Mouse (Mus musculus) thymus, adult 2 months (tissue): ENCODE results near the gene Clasp2. TPM values are rescaled to one million over a fixed set of nuclear protein-coding genes. Genes with fewer than 3 reads are reported as not detected.

Experiments
- DNase-seq: peaks from one replicate; pipeline ENCODE4 v3.0.0; 2021
- H3K27ac ChIP-seq: fragments of 200-500 bp; 2 replicates; pipeline ENCODE4 v1.5.1; 2012; ENCODE audit warnings: low read length, control low read depth; ENCODE audit not compliant: control insufficient read depth, insufficient read depth
- H3K27me3 ChIP-seq: fragments of 200-500 bp; 2 replicates; pipeline ENCODE4 v1.6.1; 2012; ENCODE audit warnings: mild to moderate bottlenecking, low read length, moderate library complexity, mixed read lengths; ENCODE audit not compliant: control insufficient read depth, insufficient read depth
- H3K36me3 ChIP-seq: fragments of 200-500 bp; 2 replicates; pipeline ENCODE4 v1.6.1; 2012; ENCODE audit warnings: mild to moderate bottlenecking, low read length, moderate library complexity; ENCODE audit not compliant: control insufficient read depth, insufficient read depth
- H3K4me1 ChIP-seq: fragments of 200-500 bp; replicated peaks from 2 replicates; pipeline ENCODE4 v1.6.1; 2012; ENCODE audit warnings: low read length; ENCODE audit not compliant: control insufficient read depth, insufficient read depth
- H3K4me3 ChIP-seq: fragments of 200-500 bp; 2 replicates; pipeline ENCODE4 v1.5.1; 2012; ENCODE audit warnings: mild to moderate bottlenecking, low read length, control low read depth, moderate library complexity; ENCODE audit not compliant: control insufficient read depth, insufficient read depth
- CTCF ChIP-seq: fragments of 200-500 bp; IDR thresholded peaks from 2 replicates; pipeline ENCODE4 v1.5.1; 2012; ENCODE audit warnings: mild to moderate bottlenecking, control low read depth, low read length, moderate library complexity, borderline replicate concordance; ENCODE audit not compliant: control insufficient read depth, poor library complexity, insufficient read depth; ENCODE audit errors: extremely low read depth
- POLR2A ChIP-seq: fragments of 200-500 bp; IDR thresholded peaks from 2 replicates; pipeline ENCODE4 v1.6.1; 2012; ENCODE audit warnings: mild to moderate bottlenecking, low read length, control low read depth, moderate library complexity; ENCODE audit not compliant: control insufficient read depth, poor library complexity, insufficient read depth; ENCODE audit errors: extremely low read depth
- WGBS: fragments of 180-500 bp; shearing (Covaris S2); methylation state at CpG from one replicate; pipeline ENCODE4 v1.1.7; 2018; 5-methylcytosine and 5-hydroxymethylcytosine counted together
- polyA plus RNA-seq: library from polyadenylated mRNA; depleted of rRNA; stranded (reverse); fragments of >200 nt; gene quantifications from 2 replicates; pipeline ENCODE4 v1.2.3, GENCODE M21; 2012

The Clasp2 gene
- polyA plus RNA-seq, 1 experiment, result 12.6 TPM

- 94% methylated on average over 7 of the region's 7 CpGs for WGBS
- H3K27me3 ChIP-seq, result no peaks in the 10 kb centered on the region
- no peak overlapping the region for H3K27ac ChIP-seq
- no peak overlapping the region for H3K4me3 ChIP-seq
- DNase-seq, result no peak
- H3K4me1 ChIP-seq, result no peaks in the 10 kb centered on the region
- no peaks in the 10 kb centered on the region for H3K36me3 ChIP-seq
- TF ChIP-seq CTCF (no peak), POLR2A (no peak)
Observed at GRCm38 (mm10) chr9:113833481-113833880, 92.2 kb downstream of the Clasp2 start.

DNA sequence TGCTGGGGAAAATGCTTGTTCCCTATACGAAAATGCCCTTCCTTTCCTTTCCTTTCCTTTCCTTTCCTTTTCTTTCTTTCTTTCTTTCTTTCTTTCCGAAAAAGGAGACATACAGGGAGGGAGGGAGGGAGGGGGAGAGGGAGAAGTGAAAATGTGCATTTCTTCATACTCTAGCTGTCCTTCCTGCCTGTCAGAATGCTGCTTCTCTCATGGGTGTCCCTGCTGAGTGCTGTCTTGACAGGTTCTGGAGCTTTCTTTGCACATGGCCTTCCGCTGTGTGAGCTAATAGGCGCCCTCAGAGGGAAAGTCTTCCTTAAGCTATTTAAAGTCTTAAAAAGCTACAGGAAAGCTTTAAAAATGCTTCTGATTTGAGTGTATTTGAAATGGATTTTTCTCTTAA is 95.7 kb downstream of the Clasp2 start:
- WGBS, result 86% methylated on average over 4 of the region's 4 CpGs
- Histone ChIP-seq H3K36me3 (no peaks in the 10 kb centered on the region), H3K4me1 (no peaks in the 10 kb centered on the region), H3K4me3 (no peak overlapping the region), H3K27ac (no peak overlapping the region), H3K27me3 (no peaks in the 10 kb centered on the region)
- no peak for TF ChIP-seq CTCF
- no peak for TF ChIP-seq POLR2A
- no peak for DNase-seq

GRCm38 (mm10) chr9:113837461-113837860 is 96.2 kb downstream of the Clasp2 start:
- TF ChIP-seq CTCF (no peak), POLR2A (no peak)

GRCm38 (mm10) chr9:113844029-113844428 is 102.8 kb downstream of the Clasp2 start:
- Histone ChIP-seq H3K27ac (no peak overlapping the region), H3K27me3 (no peaks in the 10 kb centered on the region), H3K4me3 (no peak overlapping the region), H3K4me1 (no peaks in the 10 kb centered on the region), H3K36me3 (0 out of 2 replicates have a peak, but pooled peaks cover 3% of the 10 kb centered on the region)
- no peak for DNase-seq
- TF ChIP-seq CTCF (no peak), POLR2A (no peak)
- 96% methylated on average over 4 of the region's 4 CpGs for WGBS

More at GRCm38 (mm10) chr9:113837461-113837860, 96.2 kb downstream of the Clasp2 start:
- Histone ChIP-seq H3K4me3 (no peak overlapping the region), H3K36me3 (no peaks in the 10 kb centered on the region), H3K27me3 (no peaks in the 10 kb centered on the region), H3K4me1 (no peaks in the 10 kb centered on the region), H3K27ac (no peak overlapping the region)
- DNase-seq, result no peak
- 98% methylated on average over 5 of the region's 5 CpGs for WGBS

DNA sequence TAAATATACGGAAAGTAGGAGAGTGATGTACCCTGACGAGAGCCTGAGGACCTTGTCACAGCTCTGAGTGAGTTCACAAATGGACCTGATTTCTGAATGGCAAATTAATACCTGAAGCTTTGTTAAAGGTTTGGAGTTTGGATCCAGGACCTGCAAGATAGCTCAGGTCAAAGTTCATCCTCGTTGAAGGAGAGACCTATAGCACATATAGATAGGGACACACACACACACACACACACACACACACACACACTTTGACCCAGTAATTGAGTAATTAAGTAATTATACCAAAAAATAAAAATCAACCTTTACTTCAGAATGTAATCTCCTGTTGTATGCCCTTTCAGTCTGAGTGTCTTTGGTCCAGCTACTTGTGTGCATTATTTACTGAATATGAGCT is 114.2 kb downstream of the Clasp2 start:
- 97% methylated on average over 3 of the region's 3 CpGs for WGBS
- no peak for DNase-seq
- H3K36me3 ChIP-seq, result peaks cover 27% of the 10 kb centered on the region
- H3K4me3 ChIP-seq, result no peak overlapping the region
- no peak overlapping the region for H3K27ac ChIP-seq
- TF ChIP-seq CTCF (no peak), POLR2A (no peak)
- peaks cover 4% of the 10 kb centered on the region; the same call in 1 of the 2 replicates for H3K4me1 ChIP-seq
- no peaks in the 10 kb centered on the region for H3K27me3 ChIP-seq

GRCm38 (mm10) chr9:113857281-113857928 is 116.1 kb downstream of the Clasp2 start:
- Histone ChIP-seq H3K4me1 (peaks cover 4% of the 10 kb centered on the region; the same call in 1 of the 2 replicates), H3K27me3 (no peaks in the 10 kb centered on the region), H3K36me3 (peaks cover 25% of the 10 kb centered on the region), H3K4me3 (no peak overlapping the region), H3K27ac (no peak overlapping the region)
- 79% methylated on average over 8 of the region's 8 CpGs for WGBS
- no peak for DNase-seq
- TF ChIP-seq CTCF (no peak), POLR2A (no peak)

DNA sequence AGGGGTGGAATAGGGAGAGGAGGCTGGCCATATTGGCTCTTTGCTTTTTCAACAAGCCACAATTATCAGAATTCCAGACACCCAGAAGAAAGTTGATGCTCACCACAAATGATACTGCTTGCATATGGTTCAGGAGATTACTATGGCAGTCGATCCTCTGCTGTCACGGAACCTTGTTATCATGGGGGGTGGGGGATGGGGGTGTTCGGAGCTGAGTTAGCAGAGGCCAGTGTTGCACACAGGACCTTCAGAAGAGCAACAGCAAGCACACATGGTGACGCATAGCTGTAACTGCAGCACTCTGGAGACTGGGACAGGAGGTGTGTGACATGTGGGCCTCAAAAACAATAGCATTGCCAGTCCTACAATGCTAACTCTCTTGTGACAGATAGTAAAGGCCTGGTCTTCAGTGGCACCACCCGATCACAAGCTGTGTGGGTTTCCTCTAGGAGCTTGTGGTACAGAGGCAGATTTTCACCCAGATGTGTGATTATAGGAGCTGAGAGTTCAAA is 116.7 kb downstream of the Clasp2 start:
- Histone ChIP-seq H3K4me3 (no peak overlapping the region), H3K4me1 (peaks cover 4% of the 10 kb centered on the region; the same call in 1 of the 2 replicates), H3K27ac (no peak overlapping the region), H3K36me3 (peaks cover 20% of the 10 kb centered on the region), H3K27me3 (no peaks in the 10 kb centered on the region)
- no peak for TF ChIP-seq CTCF
- no peak for TF ChIP-seq POLR2A
- DNase-seq, result no peak
- WGBS, result 76% methylated on average over 5 of the region's 5 CpGs
